Mouse (Mus musculus) midbrain, postnatal 0 days (tissue): ENCODE measurements around the gene Usp9x. TPM values are rescaled to one million over a fixed set of nuclear protein-coding genes. Genes with fewer than 3 reads are reported as not detected.
A peak's percentile ranks its signal among the peaks of the same experiment; 100 is the strongest.

ENCODE experiments used
- ATAC-seq: fragments of 200-750 bp; cut with Nextera tagmentation; 2 replicates; pipeline ENCODE4 v1.8.0; 2017; ENCODE audit warnings: moderate number of reproducible peaks, mild to moderate bottlenecking, moderate TSS enrichment, moderate library complexity; ENCODE audit not compliant: low FRiP score
- DNase-seq: peaks from one replicate; pipeline ENCODE4 v3.0.0-alpha.2; 2015; ENCODE audit warnings: low spot score
- H3K27ac ChIP-seq: fragments of 300-500 bp; sonication (generic); 2 replicates; pipeline ENCODE4 v1.5.1; 2014; ENCODE audit warnings: low read depth, mild to moderate bottlenecking, low read length, mixed read lengths
- H3K27me3 ChIP-seq: fragments of 300-500 bp; sonication (generic); 2 replicates; pipeline ENCODE4 v1.6.1; 2014; ENCODE audit warnings: low read length, control low read depth, mixed read lengths; ENCODE audit not compliant: insufficient read depth
- H3K36me3 ChIP-seq: fragments of 300-500 bp; sonication (generic); 2 replicates; pipeline ENCODE4 v1.6.1; 2014; ENCODE audit warnings: low read length, control low read depth, mixed read lengths; ENCODE audit not compliant: insufficient read depth
- H3K4me1 ChIP-seq: fragments of 300-500 bp; sonication (generic); 2 replicates; pipeline ENCODE4 v1.6.1; 2014; ENCODE audit warnings: mild to moderate bottlenecking, control low read depth, antibody characterized with exemption, low read length, mixed read lengths; ENCODE audit not compliant: insufficient read depth
- H3K4me2 ChIP-seq: fragments of 300-500 bp; sonication (generic); 2 replicates; pipeline ENCODE4 v1.6.1; 2014; ENCODE audit warnings: low read depth, mild to moderate bottlenecking, low read length, mixed read lengths; ENCODE audit not compliant: poor library complexity, severe bottlenecking
- H3K4me3 ChIP-seq: fragments of 300-500 bp; sonication (generic); 2 replicates; pipeline ENCODE4 v1.5.1; 2014; ENCODE audit warnings: low read depth, mild to moderate bottlenecking, low read length, moderate library complexity
- H3K9ac ChIP-seq: fragments of 300-500 bp; sonication (generic); replicated peaks from 2 replicates; pipeline ENCODE4 v1.6.1; 2014; ENCODE audit warnings: mild to moderate bottlenecking, low read length, moderate library complexity, mixed read lengths; ENCODE audit not compliant: poor library complexity, severe bottlenecking
- H3K9me3 ChIP-seq: fragments of 300-500 bp; sonication (generic); 2 replicates; pipeline ENCODE4 v1.6.1; 2016; ENCODE audit warnings: low read length, control low read depth
- CTCF ChIP-seq: IDR thresholded peaks from 2 replicates; pipeline ENCODE4 v1.5.1; 2016; ENCODE audit warnings: antibody characterized with exemption, mild to moderate bottlenecking
- WGBS: fragments of 180-500 bp; shearing (Covaris S2); extraction: QIAGEN DNeasy Blood & Tissue Kit; methylation state at CpG from one replicate; pipeline ENCODE4 v1.1.7; 2014; 5-methylcytosine and 5-hydroxymethylcytosine counted together
- polyA plus RNA-seq: library from polyadenylated mRNA; unstranded; fragments of >200 nt; fragmentation: Nextera tagmentation; extraction: Ambion mirVana; gene quantifications from 2 replicates; pipeline ENCODE4 v1.2.1, GENCODE M21; 2015
- total RNA-seq: library from RNA; depleted of rRNA; stranded (reverse); fragments of >200 nt; gene quantifications from 2 replicates; pipeline ENCODE4 v1.2.3, GENCODE M21; 2014

Gene Usp9x
- total and polyA plus RNA-seq, 2 experiments from 2014 or later: 28.4 to 289 TPM

DNA sequence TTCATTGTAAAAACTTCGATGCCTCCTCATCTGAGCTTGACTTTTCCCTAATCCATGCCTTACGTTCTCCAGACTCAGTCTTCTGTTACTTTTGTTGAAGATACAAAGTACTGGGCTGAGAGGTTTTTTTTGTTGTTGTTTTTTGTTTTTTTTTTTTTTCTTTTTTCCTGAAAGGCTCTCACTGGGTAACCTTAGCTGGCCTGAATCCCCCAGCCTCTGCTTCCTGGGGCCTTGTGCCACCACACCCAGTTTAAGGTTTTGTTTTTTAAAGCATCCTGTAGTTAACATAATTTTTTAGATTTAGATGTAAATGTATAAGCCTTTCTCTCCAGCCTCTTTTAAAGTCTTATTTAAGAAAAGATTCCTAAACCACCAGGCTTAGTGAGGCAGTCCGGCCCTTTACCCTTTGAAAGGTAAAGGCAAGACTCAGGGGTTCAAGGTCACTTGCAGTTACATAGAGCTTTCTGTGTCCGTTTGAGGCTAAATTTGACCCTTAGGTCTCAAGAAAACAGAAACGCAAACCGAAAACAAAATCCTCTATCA, 24.3 kb upstream of the Usp9x start:
- H3K9me3 ChIP-seq: no peaks in the 10 kb centered on the region
- ATAC-seq (no peak), DNase-seq (no peak)
- peak overlapping the region; percentile 43; the same call in 1 of the 2 replicates for H3K4me2 ChIP-seq
- 36% methylated on average over 6 of the region's 6 CpGs for WGBS
- no peak for TF ChIP-seq CTCF
- H3K9ac ChIP-seq: no peak overlapping the region
- H3K36me3 ChIP-seq: no peaks in the 10 kb centered on the region
- H3K4me3 ChIP-seq: no peak overlapping the region
- H3K27me3 ChIP-seq: no peaks in the 10 kb centered on the region
- peak overlapping the region; percentile 47 for H3K27ac ChIP-seq
- H3K4me1 ChIP-seq: no peaks in the 10 kb centered on the region

DNA sequence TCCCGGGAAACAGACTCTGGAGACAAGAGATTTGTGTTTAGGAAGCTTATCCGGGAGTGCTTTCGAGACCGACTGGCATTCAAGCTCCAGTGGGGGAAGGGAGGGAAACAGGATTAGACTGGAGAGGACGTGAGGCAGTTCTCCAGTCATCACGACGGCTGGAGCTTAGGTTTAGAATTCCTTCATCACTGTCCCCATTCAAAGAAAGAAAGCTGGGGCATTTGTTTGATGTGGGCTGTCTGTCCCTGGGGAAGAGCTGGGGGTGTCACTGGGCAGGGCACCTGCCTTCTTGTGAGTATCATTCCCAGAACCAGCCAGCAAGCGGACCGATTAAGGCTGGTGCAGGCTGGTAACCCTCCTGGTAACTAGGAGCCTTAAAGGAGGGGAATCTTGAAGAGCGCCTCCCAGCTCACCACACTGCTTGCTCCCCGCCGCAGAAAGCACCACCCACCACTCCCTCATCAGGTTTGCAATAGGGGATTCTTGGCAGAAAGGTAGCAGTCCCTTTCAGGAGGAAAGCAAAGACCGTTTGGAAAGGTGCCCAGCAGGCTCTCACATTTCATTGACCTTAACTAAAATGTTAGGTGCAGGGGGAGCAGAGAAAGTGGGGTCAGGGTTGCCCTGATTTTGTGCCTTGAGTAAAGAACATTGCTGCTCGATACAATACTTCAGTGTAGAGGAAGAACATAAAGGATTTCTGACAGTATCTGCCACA, 23.5 kb upstream of the Usp9x start:
- Histone ChIP-seq H3K36me3 (no peaks in the 10 kb centered on the region), H3K27me3 (no peaks in the 10 kb centered on the region), H3K4me3 (no peak overlapping the region), H3K9me3 (no peaks in the 10 kb centered on the region), H3K4me1 (no peaks in the 10 kb centered on the region), H3K4me2 (peak overlapping the region; percentile 43), H3K9ac (0 out of 2 replicates have a peak overlapping the region, but pooled peaks have one; percentile 14), H3K27ac (peak overlapping the region; percentile 80)
- 19% methylated on average over 14 of the region's 14 CpGs for WGBS
- TF ChIP-seq CTCF: no peak
- DNase-seq: peak; percentile 60
- ATAC-seq: peak; percentile 85

DNA sequence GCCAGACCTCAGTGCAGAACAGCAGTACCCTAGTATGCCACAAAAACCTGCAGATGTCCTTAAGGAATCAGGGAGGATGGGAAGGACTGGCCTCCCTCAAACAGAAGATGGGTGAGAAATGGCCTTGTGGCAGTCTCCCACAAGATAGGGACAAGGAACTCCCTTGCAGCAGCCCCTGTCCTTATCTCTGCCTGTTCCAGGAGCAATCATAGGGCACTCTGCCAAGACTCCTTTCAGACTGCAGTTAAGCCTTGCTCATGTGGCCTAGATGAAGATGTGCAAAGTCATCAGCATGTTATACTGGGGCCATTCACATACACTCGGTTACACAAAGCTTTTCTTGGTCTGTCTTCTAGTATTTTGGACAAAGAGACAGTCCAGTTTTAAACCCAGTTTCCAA, 16.7 kb upstream of the Usp9x start:
- ATAC-seq (no peak), DNase-seq (no peak)
- no peak for TF ChIP-seq CTCF
- Histone ChIP-seq H3K4me3 (no peak overlapping the region), H3K27ac (no peak overlapping the region), H3K9me3 (no peaks in the 10 kb centered on the region), H3K4me1 (no peaks in the 10 kb centered on the region), H3K27me3 (no peaks in the 10 kb centered on the region), H3K4me2 (no peak overlapping the region), H3K9ac (no peak overlapping the region), H3K36me3 (no peaks in the 10 kb centered on the region)
- 68% methylated on average over 1 of the region's 1 CpGs for WGBS

DNA sequence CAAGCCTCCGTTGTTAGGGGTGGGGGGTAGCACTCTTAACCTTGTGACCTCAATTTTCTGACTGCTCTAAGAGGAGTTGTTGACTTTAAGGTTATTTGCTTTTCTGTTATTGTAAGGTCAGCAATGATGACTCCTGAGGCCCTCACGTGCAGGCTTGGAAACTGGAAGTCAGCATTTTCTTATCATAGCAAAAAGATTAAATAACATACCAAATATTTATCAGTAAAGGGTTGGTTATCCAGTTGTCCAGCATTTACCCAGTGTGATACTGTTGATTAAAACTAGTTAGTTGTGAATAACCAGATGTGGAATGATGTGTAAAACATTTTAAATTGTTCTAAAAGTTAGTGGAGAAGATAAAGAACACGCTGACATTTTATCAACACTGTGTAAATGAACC, 9.3 kb upstream of the Usp9x start:
- H3K4me3 ChIP-seq: no peak overlapping the region
- no peak for TF ChIP-seq CTCF
- no peaks in the 10 kb centered on the region for H3K36me3 ChIP-seq
- H3K4me2 ChIP-seq: no peak overlapping the region
- no peaks in the 10 kb centered on the region for H3K27me3 ChIP-seq
- DNase-seq (no peak), ATAC-seq (no peak)
- no peak overlapping the region for H3K27ac ChIP-seq
- H3K4me1 ChIP-seq: no peaks in the 10 kb centered on the region
- 81% methylated on average over 3 of the region's 3 CpGs for WGBS
- H3K9me3 ChIP-seq: no peaks in the 10 kb centered on the region
- no peak overlapping the region for H3K9ac ChIP-seq

DNA sequence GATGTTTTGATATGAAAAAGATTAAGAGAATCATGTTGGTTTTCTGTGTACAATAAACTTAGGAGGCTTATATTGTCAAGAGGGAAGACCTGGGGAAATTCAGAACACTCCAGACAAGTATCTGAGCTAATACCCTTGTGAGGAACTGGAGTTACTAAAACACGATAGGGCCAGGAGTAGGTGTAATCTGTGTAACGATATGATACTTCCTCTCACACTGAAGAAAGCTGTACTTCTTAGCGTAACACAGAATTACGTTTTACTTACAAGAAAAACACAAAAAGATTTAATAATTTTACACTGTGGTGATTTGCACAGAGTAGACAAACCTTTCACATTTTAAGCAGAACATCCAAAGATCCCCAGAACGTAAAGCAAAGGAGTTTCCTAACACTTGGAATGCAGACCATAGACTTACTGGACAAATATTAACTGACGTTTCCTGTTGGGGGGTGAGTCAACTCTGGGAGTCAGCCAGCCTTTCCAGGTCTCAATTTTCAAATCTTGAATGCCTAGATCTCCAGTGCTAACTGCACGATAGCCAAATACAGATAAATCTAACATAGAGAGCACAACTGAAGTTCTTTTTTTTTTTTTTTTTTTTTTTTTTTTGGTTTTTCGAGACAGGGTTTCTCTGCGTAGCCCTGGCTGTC, 6.9 kb upstream of the Usp9x start:
- no peaks in the 10 kb centered on the region for H3K9me3 ChIP-seq
- H3K27ac ChIP-seq: no peak overlapping the region
- no peak for ATAC-seq
- no peaks in the 10 kb centered on the region for H3K4me1 ChIP-seq
- H3K4me2 ChIP-seq: no peak overlapping the region
- no peak overlapping the region for H3K4me3 ChIP-seq
- no peak overlapping the region for H3K9ac ChIP-seq
- H3K27me3 ChIP-seq: no peaks in the 10 kb centered on the region
- WGBS: 91% methylated on average over 7 of the region's 9 CpGs
- TF ChIP-seq CTCF: no peak
- no peak for DNase-seq
- H3K36me3 ChIP-seq: no peaks in the 10 kb centered on the region

DNA sequence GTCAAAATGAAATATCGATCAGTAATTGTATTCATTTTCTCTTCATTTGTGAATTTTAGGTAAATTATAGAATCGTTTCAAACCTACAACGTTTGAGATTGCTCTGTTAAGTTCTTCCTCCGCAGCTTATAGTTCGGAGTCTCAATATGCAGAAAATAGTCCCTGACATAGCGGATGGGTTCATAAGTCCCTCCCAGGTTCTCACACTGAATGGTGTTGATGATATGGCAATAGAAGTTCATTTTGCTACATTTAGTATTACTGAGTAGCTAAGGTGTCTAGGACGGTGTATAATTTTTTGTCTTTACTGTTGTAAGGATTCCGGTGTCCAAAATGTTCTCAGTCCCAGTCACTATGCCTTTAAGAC, 1.1 kb upstream of the Usp9x start:
- H3K9ac ChIP-seq: peak overlapping the region; percentile 54; the same call in 1 of the 2 replicates
- no peaks in the 10 kb centered on the region for H3K36me3 ChIP-seq
- H3K9me3 ChIP-seq: no peaks in the 10 kb centered on the region
- DNase-seq: no peak
- peak; percentile 0; the same call in 1 of the 2 replicates for ATAC-seq
- H3K4me1 ChIP-seq: no peaks in the 10 kb centered on the region
- H3K4me3 ChIP-seq: peak overlapping the region; percentile 65
- peak overlapping the region; percentile 38 for H3K4me2 ChIP-seq
- TF ChIP-seq CTCF: no peak
- H3K27ac ChIP-seq: peak overlapping the region; percentile 95
- no peaks in the 10 kb centered on the region for H3K27me3 ChIP-seq
- WGBS: 31% methylated on average over 8 of the region's 8 CpGs
